Mouse (Mus musculus) C2C12 (cell line): ENCODE data around the gene Egln3. TPM values are rescaled to one million over a fixed set of nuclear protein-coding genes. Genes with fewer than 3 reads are reported as not detected.

Experiments used
- H3K27me3 ChIP-seq: one replicate; pipeline ENCODE4 v1.6.1; 2011; ENCODE audit not compliant: control insufficient read depth, insufficient read depth, insufficient read length
- H3K36me3 ChIP-seq: one replicate; pipeline ENCODE4 v1.6.1; 2011; ENCODE audit not compliant: control insufficient read depth, insufficient read depth
- H3K4me3 ChIP-seq: one replicate; pipeline ENCODE4 v1.5.1; 2011; ENCODE audit warnings: mild to moderate bottlenecking, control low read depth; ENCODE audit not compliant: poor library complexity, insufficient read depth, severe bottlenecking
- H3K79me2 ChIP-seq: one replicate; pipeline ENCODE4 v1.6.1; 2011; ENCODE audit not compliant: control insufficient read depth, insufficient read depth
- H3K79me3 ChIP-seq: one replicate; pipeline ENCODE4 v1.6.1; 2011; ENCODE audit warnings: low read depth, control low read depth
- H3ac ChIP-seq: one replicate; pipeline ENCODE3; 2011; ENCODE audit warnings: low read depth; ENCODE audit not compliant: control insufficient read depth, insufficient read length
- CEBPB ChIP-seq: IDR thresholded peaks from one replicate; pipeline ENCODE4 v1.6.1; 2011; ENCODE audit warnings: low read depth, mild to moderate bottlenecking, control low read depth, moderate library complexity
- CTCF ChIP-seq: IDR thresholded peaks from one replicate; pipeline ENCODE4 v1.5.1; 2011; ENCODE audit not compliant: control insufficient read depth, insufficient read depth, insufficient read length
- FOSL1 ChIP-seq: IDR thresholded peaks from one replicate; pipeline ENCODE4 v1.8.0; 2011; ENCODE audit warnings: mild to moderate bottlenecking, low read length; ENCODE audit not compliant: poor library complexity, insufficient read depth, severe bottlenecking
- MAX ChIP-seq: IDR thresholded peaks from one replicate; pipeline ENCODE4 v1.6.1; 2011; ENCODE audit warnings: mild to moderate bottlenecking, control low read depth
- MYOD1 ChIP-seq: IDR thresholded peaks from one replicate; pipeline ENCODE4 v1.6.1; 2011; ENCODE audit warnings: low read depth; ENCODE audit not compliant: control insufficient read depth, insufficient read length
- MYOG ChIP-seq: IDR thresholded peaks from one replicate; pipeline ENCODE4 v1.6.1; 2011; ENCODE audit not compliant: control insufficient read depth, insufficient read length; ENCODE audit errors: extremely low read depth
- USF1 ChIP-seq: IDR thresholded peaks from one replicate; pipeline ENCODE4 v1.6.1; 2011; ENCODE audit warnings: low read depth, mild to moderate bottlenecking, control low read depth, moderate library complexity
- polyA plus RNA-seq: library from polyadenylated mRNA; unstranded; fragments of >200 nt; fragmentation: generic; extraction: Trizol; gene quantifications from one replicate; pipeline ENCODE4 v1.2.1, GENCODE M21; 2012; ENCODE audit warnings: missing spikeins

Egln3 gene
- polyA plus RNA-seq, 1 experiment, result 46.5 TPM

DNA sequence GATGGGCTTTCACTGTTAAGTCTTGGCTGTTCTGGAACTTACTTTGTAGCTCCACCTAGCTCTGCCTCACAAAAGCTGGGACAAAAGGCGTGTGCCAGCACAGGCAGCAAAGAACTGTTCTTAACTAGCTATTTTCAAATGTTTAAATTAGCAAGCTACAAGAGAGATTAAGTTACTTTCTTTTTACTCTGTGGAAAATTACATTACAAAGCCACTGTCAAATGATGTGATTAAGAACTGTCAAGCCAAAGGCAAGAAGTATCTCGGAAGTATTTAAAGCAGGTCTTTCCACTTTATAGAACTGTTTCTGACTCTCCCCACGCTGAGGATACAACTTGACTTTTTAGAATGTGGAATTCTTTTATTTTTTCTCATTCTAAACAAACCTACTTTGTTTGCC is 21.4 kb upstream of the Egln3 start:
- TF ChIP-seq CEBPB (no peak), MAX (no peak), MYOD1 (no peak), MYOG (no peak), CTCF (no peak), FOSL1 (no peak), USF1 (no peak)
- no peaks in the 10 kb centered on the region for H3K36me3 ChIP-seq
- no peaks in the 10 kb centered on the region for H3K79me2 ChIP-seq
- H3K79me3 ChIP-seq, result no peaks in the 10 kb centered on the region
- H3ac ChIP-seq, result no peak overlapping the region
- H3K27me3 ChIP-seq, result no peaks in the 10 kb centered on the region
- H3K4me3 ChIP-seq, result no peak overlapping the region

DNA sequence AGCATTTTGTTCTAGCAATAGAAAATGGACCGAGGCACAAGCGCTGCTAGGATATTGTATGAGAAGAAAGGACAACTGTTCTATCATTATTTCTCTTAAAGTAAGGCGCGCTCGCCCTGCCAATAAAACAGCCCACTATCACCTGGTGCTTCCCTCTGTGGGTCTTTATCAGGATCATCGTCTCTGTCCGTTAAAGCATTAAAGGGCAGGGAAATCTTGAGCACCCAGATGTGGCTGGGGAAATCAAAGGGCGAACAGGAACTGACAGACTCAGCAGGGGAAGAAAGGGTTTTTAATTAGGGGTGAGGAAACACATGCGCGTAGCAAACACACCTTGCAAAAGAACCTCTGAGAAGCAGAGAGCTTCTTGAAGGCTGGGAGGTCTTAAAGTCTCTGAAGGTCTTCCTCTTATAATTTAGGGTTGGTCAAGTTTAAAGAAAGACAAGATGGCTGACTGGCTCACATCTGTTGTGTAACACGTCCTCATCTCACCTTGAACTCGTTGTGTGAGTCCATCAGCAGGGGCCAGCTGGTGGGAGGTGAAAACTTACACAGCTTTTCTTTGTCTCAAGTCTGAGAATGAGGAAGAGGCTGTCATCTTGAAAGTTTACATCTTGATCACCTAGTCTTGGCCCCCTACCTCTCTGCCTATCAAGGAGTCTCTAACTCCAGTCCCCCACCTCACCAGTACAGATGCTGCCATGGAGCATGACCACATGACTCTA is 18.5 kb upstream of the Egln3 start:
- TF ChIP-seq FOSL1, result no peak
- TF ChIP-seq MAX, result no peak
- TF ChIP-seq CTCF, result no peak
- no peak for TF ChIP-seq MYOG
- no peaks in the 10 kb centered on the region for H3K36me3 ChIP-seq
- H3K4me3 ChIP-seq, result no peak overlapping the region
- H3K79me3 ChIP-seq, result no peaks in the 10 kb centered on the region
- H3ac ChIP-seq, result no peak overlapping the region
- no peaks in the 10 kb centered on the region for H3K27me3 ChIP-seq
- no peaks in the 10 kb centered on the region for H3K79me2 ChIP-seq

DNA sequence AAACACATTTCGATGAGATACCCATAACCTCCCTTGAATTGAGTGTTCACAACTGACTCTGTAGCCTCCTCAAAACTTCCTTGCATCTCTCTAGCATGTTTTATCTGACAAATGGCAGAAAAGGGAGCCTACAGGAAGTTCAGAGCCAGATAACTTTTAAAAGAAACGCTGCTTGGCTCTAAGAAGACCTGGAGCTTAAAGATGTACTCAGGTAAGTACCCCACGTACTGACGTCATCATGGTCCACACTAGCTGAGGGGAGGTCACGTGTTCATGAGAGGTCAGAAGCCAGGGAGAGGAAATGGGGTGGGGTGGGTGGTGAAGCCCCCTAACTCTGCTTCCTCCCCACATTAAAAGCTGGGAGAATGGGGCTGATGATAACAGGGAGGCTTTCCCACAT is 13.0 kb upstream of the Egln3 start:
- no peak for TF ChIP-seq MYOD1
- TF ChIP-seq USF1, result no peak
- TF ChIP-seq FOSL1, result no peak
- TF ChIP-seq MYOG, result no peak
- no peak for TF ChIP-seq MAX
- TF ChIP-seq CTCF, result no peak
- no peak for TF ChIP-seq CEBPB
- Histone ChIP-seq H3K4me3 (no peak overlapping the region), H3K36me3 (no peaks in the 10 kb centered on the region), H3K79me2 (no peaks in the 10 kb centered on the region), H3ac (no peak overlapping the region), H3K79me3 (no peaks in the 10 kb centered on the region), H3K27me3 (no peaks in the 10 kb centered on the region)

DNA sequence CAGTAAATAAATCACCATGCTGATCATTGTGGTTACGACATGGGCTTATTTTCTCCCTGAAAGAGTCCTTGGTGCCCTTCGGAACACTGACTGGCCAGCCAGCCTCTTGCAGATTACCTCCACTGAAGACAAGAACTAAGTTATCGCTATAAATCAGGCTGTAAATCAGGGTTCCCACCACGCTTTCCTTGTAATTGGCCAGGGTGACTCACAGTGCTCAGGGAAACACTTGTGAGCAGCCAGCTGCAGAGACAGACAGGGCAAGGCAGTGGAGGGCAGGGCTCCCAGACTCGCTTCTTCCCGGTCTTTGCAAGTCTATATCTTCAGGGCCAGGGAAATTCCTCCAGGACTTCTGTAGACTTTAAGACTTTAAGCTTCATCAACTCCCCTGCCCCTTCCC is 10.8 kb upstream of the Egln3 start:
- H3K79me2 ChIP-seq, result no peaks in the 10 kb centered on the region
- H3K4me3 ChIP-seq, result no peak overlapping the region
- H3K36me3 ChIP-seq, result no peaks in the 10 kb centered on the region
- no peak overlapping the region for H3ac ChIP-seq
- H3K79me3 ChIP-seq, result no peaks in the 10 kb centered on the region
- TF ChIP-seq MYOD1 (peak; percentile 25), FOSL1 (no peak)
- H3K27me3 ChIP-seq, result no peaks in the 10 kb centered on the region

DNA sequence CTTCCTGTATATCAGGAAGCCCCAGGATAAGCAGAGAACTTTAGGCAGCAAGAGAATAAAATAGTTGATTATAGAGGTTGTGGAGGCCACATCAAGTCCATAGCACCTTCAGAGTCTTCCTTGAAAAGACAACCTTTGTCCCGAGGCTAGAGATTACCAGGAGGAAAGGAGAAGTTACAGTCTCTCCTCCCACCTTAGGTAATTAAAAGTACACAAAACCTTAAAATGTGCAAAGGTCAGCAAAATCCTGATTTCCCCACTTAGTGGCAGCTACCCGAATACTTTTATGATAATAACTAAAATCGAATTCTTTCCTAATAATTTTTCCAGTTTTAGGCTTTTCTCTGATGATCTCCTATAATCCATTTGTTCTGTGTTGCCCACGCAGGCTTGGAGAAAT is 10.2 kb upstream of the Egln3 start:
- Histone ChIP-seq H3K4me3 (no peak overlapping the region), H3K36me3 (no peaks in the 10 kb centered on the region), H3K79me3 (no peaks in the 10 kb centered on the region), H3K79me2 (no peaks in the 10 kb centered on the region), H3ac (no peak overlapping the region), H3K27me3 (no peaks in the 10 kb centered on the region)
- TF ChIP-seq MYOD1, result no peak
- no peak for TF ChIP-seq MAX
- no peak for TF ChIP-seq CEBPB
- TF ChIP-seq FOSL1, result no peak
- TF ChIP-seq CTCF, result no peak
- no peak for TF ChIP-seq USF1
- no peak for TF ChIP-seq MYOG

DNA sequence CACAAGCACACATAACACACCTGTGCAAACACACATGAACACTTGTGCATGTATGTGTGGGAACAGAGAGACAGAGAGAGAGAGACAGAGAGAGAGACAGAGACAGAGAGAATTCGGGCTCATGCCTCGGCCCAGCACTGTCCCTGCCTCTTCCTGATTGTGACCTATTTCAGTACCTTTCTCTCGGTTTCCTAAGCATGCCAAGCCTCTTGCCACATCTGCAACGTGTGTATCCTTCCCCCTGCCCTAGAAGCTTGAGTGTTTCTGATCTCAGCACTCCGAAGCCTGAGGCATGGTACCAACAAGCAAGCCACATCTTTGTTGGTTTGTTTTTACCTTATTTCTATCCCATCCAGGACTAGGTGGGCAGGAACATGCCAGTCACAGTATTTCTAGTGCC is 9.6 kb upstream of the Egln3 start:
- no peaks in the 10 kb centered on the region for H3K27me3 ChIP-seq
- TF ChIP-seq FOSL1 (no peak), CTCF (no peak), CEBPB (no peak), MYOD1 (no peak), MYOG (no peak), USF1 (no peak)
- H3K79me2 ChIP-seq, result no peaks in the 10 kb centered on the region
- no peak overlapping the region for H3K4me3 ChIP-seq
- H3K79me3 ChIP-seq, result no peaks in the 10 kb centered on the region
- no peaks in the 10 kb centered on the region for H3K36me3 ChIP-seq
- no peak overlapping the region for H3ac ChIP-seq
